Mouse (Mus musculus) liver (tissue): ENCODE measurements around the gene Rapgef4.
A peak's percentile ranks its signal among the peaks of the same experiment; 100 is the strongest.
"Not testable (repeated sequence)": the region's sequence is repeated elsewhere in the genome, so short reads cannot be mapped to it uniquely, and the experiment has no call there.

ENCODE experiments used
- DNase-seq: peaks from one replicate; pipeline ENCODE4 v3.0.0-alpha.2; 2020; ENCODE audit warnings: mixed read lengths

The Rapgef4 gene

DNA sequence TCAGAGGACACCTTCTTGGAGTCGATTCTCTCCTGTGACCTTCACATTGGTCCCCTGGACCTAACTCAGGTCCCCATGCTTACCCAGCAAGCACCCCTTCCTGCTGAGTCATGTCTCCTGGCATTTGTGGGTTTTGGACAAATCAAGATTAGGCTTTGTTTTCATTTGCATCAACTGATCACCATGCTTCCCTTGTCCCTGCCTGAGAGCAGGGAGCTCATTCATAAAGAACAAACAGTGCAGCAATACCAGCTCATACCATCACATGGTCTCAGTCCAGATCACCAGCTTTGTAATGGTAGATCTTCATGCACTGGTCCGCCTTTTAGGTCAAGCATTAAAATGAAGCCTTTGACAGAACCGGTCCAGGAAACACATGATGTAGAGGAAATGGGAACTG is 144.7 kb downstream of the Rapgef4 start:
- no peak for DNase-seq

DNA sequence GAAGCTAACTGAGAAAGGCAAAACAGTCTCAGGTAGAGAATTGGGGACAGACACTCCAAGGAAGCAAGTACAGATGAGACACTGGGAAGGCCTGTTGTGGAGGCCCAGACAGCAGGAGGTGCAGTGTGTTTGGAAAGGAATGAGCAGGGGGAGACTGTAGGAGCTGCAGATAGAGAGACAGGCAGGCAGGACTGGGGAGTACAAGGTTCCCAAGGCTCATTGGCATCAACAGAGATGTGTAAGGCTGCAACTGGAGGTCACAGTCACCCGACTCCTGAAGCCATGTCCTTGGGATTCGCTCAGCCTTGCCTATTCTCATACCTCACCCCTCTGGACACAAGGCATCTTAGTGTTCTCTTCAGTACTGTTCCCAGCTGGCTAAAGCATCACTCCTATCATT is 145.4 kb downstream of the Rapgef4 start:
- no peak for DNase-seq

DNA sequence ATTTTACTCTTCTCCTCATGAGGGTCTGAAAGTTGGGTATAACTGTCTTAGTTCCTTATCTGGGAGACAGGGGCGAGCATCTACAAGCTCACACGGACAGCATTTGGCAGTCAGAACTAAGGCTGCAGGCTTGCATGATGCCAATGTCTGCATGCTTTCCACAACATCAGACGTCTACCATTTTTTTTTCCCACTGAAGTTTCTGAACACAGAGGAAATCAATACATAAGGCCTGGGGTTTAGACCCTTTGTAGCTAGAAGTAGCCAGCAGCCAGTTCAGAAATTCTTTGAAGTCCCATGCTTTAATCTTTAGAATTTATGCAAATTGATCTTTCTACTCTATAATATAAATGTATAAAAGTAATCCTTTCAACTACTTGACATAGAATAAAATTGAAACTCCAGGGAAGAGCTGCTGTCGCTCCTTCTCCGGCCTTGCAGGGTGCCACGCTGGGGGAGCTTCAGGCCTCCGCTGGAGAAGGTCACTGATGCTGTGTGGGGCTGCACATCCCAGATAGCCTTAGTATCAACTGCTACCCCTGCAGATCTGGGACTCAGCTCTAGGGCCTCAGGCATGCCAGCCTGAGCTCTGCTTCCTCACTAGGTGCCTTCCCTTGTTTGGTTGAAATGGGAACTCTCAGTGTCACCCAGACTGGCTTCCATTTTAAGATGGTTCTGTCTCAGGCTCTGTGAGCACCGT is 148.7 kb downstream of the Rapgef4 start:
- no peak for DNase-seq

DNA sequence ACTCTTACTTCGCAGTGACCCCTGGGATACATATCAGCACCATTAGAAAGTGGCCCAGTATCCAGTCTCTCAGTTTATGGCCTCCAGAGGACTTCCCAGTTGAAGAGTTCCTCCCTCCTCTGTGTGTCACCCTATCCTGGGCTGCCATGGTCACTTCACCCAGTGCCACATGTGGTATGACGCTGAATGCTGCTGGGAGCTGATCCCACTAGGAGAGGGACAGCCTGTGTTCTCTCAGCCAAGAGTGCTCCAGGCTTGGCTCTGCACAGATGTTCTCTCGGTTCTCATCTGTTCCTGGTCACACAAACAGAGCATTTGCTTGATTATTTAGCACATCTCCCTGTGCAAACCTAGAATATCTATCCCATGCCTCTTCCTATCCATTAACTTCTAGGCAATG is 151.2 kb downstream of the Rapgef4 start:
- DNase-seq: no peak

DNA sequence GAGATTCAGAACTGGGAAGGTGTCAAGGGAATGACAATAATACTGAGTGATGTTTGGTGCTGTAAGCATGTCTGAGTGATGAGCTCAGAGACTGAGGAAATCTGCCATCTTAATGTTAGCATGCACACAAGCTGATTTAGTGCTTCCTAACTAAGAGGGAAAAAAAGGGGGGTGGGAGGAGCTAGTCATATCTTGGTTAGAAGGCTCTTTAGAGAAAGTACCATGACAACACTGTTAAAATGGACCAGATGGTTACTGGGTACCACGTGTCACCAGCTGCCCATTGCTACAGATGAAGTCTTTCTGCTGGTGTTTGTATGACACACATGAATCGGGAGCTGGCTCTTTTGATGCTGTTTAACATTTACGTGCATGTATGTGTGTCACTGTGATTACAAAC is 155.0 kb downstream of the Rapgef4 start:
- no peak for DNase-seq

DNA sequence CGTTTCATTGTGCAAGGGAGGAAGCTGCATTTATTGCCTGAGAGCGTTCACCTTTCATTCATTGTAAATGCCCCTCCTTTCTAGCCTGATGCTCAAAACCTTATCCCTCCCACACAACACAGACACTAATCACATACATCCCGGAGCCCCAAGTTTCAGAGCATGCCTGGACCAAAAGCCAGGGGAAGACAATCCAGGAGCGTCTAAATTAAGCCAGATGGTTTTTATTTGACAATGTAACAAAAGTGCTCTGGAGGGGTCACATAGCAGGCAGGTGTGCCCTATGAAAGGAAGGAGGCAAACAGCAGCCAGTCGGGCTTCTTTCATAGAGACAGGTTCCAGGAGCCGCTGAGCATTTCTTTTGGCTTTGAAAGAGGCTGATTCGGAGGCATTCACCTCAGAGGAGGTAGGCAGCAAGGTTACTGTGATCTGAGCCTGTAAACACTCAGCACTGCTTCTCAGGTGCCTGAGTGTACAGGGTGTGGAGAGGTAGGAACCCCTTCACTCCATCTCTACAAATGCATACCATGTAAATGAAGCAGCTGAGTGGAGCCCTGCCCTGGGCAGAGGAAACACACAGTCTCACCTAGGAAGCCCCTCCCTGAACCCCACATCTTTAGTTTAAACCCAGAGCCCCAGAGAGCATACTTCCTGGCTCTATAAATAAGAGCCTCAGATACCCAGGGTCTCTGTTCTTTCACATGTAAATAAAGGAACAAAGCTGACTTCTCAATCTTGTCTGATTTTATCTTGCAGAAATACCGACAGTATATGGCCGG is 155.6 kb downstream of the Rapgef4 start:
- no peak for DNase-seq

DNA sequence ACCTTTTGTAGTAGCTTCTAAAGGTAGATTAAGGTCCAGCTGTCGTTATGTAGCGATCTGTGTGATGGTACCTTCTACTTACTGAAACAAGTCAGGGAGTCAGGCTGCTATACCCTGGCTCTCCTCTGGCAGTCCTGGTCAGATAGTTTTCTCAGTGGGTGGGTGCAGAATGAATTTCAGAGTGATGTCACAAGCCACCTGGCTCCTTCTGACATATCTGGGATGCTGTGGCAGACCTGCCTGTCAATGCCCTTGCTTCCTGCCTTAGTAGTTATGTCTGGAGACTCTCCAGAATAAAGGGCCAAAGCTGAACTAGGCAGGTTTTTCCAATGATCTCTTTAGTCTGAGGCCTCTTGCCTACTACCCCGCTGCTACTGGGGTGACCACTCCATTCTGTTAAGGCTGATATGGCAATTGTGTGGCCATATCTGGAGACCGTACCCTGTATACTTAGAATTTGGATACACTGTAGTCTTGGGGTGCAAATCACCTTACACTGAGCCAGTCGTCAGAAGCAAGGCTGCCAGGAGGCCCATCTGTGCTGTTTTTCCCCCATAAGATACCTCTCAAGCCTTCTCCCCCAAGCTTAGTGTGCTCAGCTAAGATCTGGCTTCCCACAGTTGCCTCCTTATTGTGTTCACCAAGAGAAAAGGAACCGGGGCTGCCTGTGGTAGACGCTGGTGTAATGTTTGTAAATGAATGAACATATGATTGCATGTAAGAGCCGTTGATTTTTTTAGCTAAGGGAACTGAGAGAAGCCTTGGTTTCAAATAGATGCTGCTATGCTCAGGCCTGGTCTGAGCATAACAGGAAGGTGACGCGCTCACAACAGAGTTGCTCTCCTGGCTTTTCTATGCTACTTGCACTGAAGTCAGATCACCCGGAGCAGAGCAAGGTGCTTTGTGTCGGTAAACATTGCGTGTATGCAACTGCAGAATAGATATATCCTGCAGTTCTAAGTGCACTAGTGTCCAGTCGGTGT is 159.1 kb downstream of the Rapgef4 start:
- no peak for DNase-seq

DNA sequence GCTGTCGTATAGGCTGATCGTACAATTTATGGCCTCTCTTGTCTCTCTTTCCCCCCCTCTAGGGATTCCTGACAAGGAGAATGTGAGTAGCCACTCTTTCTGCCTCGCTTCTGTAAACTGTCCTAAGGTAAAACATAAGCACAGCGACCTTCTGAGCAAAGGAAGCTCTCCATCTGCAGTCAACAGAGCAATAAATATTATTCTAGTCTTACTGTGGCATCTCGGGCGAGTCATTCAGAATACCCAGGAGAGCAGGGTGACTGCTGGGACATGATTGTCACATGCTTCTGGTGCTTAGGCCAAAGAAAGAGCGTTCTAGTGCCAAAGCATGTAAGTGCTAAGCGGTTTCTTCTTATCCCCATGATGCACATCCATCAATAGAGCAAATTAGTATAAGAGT is 160.1 kb downstream of the Rapgef4 start:
- no peak for DNase-seq

DNA sequence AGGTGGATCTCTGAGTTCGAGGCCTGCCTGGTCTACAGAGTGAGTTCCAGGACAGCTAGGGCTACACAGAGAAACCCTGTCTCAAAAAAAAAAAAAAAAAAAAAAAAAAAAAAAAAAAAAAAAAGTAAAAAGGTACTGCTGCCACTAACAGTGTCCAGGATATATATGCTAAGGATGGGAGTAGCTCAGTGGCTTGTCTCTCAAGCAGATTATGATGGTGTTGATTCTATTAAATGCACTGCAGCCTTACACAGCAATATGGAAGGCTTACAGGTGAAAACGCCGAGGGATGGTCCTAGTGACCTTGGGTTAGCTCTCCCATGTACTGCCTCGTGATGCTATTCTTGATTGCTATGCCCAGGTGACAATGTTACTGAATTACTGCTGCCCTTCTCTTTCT is 160.7 kb downstream of the Rapgef4 start:
- DNase-seq: not testable (repeated sequence)

DNA sequence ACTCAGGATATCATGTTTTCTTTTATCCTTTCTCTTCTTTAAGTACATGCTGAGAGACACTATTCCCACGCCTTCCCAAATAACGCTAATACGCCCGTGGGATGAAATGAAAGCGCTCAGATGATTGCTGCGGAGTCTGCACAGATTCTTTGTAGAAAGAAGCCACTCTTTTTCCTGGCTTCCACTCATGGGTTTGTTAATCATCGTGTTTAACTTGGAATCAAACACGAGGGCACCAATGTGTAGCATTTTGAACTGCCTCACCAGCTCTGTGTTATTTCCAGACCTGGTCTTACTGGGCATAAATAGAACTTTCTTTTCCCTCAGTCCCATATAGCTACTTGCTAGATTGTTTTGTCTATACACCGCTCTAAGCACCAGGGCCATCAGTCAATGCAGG is 162.4 kb downstream of the Rapgef4 start:
- no peak for DNase-seq

DNA sequence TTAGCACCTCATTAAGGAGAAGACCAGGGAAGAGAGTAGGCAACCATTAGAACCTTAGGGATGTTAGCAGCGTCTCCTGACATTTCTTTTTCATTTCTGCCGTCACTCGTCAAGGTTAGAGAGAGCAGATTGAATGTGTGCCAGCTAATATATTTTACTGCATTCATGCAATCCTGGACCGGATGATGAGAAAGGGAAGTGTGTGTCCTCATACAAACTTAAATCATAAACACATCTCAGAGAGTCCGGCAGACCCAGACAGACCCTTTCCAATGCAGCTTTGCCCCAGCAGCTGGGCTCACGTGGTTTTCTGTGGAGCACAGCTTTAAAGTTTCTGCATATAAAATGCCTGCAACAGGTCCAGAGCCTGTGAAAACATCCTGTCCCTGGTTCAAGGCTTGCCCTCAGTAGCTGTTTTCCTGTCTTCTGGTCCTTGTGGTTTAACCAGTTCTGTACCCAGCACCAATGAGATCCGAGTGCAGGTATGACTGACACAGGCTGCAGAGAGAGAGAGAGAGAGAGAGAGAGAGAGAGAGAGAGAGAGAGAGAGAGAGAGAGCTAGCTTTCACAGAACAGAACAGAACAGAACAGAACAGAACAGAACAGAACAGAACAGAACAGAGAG is 163.6 kb downstream of the Rapgef4 start:
- DNase-seq: no peak

DNA sequence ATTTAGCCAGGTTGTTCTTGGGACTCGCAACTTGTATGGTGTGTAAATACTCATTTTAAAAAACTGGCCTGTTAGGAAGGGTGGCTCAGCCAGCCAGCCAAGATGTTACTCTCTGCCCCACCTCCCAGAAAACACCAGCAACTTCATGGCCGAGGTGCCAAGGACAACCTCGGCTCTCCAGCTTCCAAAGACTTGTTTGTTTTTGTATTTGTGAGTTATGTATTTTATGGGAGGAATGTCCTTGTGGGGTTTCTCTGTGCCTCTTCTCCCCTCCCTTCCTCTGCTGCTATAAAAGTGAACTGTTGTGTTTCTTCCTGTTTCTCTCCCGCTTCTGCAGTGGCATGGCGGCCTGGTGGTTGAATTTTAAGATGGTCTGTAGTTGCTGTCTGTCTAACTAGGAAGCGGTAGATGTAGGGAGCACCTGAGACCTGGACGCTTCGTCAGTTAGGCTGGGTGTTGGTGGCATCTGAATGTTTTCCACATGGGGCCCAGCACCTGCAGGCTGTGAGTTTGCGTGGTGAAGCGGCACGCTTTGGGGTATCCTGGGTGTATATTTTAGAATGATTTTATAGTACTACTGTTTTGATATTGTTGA is 164.3 kb downstream of the Rapgef4 start:
- DNase-seq: no peak

DNA sequence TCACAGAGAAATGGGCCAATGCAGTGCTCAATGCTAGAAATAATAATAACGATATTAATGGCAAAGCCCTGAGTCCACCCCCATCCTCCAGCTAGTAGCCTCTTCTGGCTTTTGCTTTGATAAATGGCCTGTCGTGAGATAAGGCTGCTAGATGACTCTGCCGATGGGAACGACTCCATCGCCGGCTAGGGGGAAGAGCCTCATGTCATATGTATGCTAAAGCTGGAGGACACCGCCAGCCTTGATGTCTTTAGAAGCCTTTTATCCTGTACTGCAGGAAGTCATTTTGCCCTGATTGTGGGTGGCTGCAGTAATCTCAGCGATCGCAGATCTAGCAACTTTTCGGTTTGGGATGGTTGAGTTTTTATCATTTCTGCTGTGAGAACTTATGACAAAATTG is 165.0 kb downstream of the Rapgef4 start:
- DNase-seq: no peak

DNA sequence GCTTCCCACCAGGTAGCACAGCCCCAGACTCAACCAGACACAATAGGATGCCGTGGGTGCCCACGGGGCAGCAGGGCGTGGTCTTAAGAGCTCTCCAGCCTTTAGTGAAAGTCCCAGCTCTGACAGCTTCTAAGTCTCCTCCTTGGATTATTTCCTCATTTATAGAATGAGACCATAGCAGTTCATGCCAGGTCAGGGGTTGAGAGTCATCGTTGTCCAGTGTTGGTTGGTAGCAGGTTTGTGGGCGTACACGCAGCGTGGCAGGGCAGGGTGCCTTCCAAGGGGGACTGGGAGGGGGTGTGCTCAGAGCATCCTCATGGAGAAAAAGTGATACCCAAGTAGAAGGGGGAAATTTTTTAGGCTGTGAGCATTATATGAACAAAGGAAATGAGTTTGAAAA is 166.2 kb downstream of the Rapgef4 start:
- DNase-seq: no peak

DNA sequence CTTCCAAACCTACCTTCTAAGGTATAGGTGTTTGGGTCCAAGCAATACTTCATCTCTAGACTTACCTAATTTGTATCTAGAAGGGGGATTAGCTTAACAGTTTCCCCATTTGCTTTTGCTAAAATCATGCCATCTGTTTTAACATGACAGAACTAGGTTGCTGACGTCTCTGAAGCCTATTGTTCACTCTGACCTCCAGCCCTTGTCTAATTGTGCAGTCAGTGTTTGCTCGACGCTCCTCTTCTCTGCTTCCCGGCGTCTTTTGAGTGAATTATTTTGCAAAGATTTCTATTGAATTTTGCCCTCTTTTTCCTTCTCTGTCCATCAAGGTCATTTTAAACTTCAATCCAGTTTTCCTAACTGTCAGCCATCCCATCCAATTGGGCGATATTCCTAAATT is 166.7 kb downstream of the Rapgef4 start:
- DNase-seq: no peak

DNA sequence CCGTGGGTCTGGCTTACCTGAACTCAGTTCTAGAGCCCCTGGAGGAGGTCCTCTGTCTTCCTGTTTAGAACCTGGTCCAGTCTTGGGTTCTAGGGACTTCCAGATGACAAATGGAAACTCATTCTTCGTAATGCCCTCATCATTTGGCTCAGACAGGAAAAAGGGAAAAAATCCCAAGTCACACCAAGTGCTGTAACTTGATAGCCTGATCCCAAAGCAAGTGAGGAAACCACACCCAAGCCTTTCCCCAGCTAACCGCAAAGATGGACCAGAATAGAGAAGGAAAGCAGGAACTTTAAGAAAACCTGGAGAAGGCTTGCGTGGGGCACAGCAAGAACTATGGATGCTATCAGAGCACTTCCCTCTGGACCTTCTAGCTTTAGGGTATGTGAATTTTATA is 167.6 kb downstream of the Rapgef4 start:
- DNase-seq: no peak

DNA sequence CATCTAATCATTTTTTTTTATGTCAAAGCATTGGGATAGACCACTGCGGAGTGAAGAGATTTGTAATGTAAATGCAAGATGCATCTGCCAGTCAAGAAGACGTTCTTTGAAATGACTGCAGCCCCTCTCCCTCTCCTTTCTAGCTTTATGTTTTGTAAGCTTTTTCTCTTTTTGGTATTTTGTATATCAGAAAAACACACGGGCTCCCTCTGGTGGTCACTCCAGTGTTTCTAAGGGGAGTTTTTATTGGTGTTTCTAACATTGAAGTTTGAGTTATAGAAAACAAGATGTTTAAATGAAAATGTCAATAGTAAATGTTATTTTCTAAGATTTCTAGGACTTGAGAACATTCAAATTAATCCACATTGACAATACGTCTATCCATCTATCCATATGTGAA is 168.0 kb downstream of the Rapgef4 start:
- DNase-seq: peak; percentile 57

DNA sequence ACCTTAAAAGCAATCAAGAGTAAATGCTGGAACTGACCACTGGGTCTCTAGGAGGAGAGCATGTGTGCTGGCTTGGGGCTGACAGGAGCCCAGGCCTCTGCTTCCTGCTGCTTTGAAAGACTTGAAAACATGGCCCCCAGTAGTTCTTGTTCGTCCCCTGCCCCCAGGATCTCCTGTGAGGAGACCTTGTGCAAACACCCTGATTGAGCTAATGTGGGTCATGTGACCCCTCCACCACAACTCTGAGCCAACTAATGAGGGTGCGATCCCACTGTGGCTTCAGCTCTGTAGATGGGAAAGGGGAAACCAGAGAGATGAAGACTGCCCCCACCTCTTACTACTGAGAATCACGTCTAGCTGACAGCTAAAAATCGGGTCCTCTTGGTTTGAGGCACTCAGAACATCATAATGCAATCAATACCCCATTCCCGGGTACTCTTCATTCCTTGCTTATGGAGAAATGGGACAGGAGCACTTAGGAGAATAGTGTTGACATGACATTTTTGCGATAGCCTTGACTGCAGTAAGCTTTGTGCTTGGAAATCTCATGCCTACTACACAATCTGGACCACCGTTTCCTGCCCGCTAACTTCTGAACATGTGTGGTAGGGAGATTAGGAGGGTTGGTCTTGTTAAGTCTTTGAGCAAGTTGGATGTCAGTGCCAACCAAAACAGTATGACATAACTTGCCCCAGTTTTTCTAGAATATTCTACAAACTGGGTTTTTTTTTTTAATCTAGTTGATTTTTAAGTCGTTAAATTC is 170.9 kb downstream of the Rapgef4 start:
- no peak for DNase-seq

DNA sequence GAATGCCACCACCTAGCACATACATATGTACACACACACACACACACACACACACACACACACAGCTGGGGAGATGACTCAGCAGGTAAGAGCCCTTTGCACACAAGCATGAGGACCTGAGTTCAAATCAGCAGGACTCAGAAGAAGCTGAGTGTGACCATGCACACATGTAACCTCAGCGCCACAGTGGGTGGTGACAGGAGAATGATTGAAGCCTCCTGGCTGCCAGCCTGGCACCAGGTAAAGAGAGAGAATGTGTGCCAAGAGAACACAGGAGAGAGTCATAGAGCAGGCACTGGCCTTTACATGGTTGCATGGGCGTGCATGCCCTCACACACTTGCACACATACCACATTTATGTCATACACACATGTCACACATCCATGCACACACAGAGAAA is 171.7 kb downstream of the Rapgef4 start:
- no peak for DNase-seq

DNA sequence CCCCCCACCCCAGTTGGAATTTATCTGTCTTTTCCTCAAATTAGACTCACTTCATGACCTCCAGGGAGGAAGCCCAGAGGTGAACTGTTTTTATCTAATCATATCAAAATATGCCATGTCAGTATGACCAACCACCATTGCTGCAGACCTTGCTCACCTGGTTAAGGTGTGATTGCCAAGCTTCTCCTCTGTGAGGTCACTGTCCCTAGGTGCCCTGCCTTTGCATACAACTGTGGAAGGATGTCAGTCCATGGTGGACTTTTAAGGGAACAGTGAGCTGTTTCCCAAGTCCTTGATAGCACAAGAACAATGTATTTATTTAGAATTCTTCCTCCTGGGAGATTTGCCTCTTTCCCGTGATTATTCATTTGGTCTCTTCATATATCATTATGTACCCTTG is 172.8 kb downstream of the Rapgef4 start:
- DNase-seq: no peak

DNA sequence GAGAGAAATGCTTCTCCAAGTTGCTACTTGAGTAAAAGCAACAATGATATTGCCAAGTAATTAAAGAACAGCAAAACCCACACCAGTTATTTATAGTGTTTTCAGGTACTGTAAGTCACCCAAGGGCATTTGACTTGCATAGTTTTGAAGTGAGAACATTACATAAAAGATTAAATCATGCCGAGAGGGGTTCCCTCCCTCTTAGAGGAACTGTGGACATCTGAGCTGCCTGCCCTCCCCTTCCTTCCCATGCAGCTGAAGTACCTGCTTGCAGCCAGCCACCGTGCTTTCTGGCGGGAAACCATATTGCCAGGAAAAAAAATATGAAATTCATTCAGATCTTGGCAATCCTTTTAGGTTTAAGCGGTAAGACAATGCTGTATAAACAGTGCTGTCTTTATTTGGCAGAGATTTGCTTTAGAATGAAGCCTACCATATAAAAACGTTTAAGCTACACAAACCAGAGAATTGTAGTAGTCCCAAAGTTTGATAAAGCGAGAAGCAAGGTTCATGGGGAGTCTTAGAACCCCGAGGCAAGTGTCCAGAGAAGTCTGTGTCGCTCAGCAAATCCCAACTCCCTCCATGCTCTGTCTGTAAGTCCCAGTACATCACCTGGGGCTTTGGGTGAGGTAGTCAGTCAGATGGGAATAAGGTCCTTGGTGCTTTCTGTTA is 174.2 kb downstream of the Rapgef4 start:
- no peak for DNase-seq
